Mouse (Mus musculus): ENCODE data around the gene Cyp21a1.
"Not testable (repeated sequence)": the region's sequence is repeated elsewhere in the genome, so short reads cannot be mapped to it uniquely, and the experiment has no call there.

DNA sequence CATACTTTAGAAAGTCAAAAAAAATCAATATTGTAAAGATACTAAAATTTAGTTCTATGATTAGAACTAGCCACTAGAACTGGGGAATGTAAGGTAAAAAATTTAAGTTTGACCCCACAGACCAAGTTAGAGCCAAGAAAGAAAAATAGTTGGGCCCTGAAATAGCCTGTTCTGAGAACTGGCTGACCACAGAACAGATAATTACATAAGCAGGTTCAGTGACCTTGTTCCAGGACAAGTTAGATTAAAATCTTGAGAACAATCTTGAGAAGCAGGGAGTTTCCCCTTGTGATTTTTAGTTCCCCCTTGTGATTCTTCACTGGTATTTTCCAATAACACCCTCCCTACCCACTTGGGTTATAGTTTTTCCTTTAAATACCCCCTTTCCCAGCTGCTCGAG, 26.4 kb upstream of the Cyp21a1 start:
- TF ChIP-seq CTCF (conservative IDR thresholded peaks at IDR 0.05; ENCODE audit: low read length); POU5F1 (IDR thresholded peaks at IDR 0.05; ENCODE audit: borderline replicate concordance, low read length): not testable (repeated sequence)

Measured in E14TG2a.4 (cell line).